Mouse (Mus musculus): ENCODE measurements around the gene Olfr981.
"Not testable (repeated sequence)": the region's sequence is repeated elsewhere in the genome, so short reads cannot be mapped to it uniquely, and the experiment has no call there.

Olfr981 gene
- long read RNA-seq, experiment 1: 0 reads
- long read RNA-seq, experiment 2: 0 reads

DNA sequence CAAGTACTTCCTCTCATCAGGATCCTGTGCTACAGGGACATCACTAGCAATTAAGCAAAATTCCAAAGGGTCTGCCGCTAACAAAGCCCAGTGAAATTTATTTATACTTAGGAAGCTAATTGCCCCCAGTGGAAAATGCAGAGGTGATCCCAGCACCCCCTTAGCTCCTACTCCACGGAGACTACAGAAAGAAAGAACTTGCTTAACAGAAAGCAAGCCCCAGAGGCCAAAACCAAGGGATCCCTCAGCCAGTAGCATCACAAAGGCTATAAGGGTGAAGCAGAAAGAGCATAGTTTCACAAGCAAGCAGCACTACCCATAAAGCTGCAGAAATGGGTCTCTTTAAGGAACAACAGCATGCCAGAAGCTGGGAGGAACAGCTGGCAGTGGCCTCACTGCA lies at the start of gene Olfr981:
Gene Olfr981 (plus strand): TSS at position 301 of the 400 bp plus-strand sequence.
- intact Hi-C loops (cut with DNase I): no loop called here

DNA sequence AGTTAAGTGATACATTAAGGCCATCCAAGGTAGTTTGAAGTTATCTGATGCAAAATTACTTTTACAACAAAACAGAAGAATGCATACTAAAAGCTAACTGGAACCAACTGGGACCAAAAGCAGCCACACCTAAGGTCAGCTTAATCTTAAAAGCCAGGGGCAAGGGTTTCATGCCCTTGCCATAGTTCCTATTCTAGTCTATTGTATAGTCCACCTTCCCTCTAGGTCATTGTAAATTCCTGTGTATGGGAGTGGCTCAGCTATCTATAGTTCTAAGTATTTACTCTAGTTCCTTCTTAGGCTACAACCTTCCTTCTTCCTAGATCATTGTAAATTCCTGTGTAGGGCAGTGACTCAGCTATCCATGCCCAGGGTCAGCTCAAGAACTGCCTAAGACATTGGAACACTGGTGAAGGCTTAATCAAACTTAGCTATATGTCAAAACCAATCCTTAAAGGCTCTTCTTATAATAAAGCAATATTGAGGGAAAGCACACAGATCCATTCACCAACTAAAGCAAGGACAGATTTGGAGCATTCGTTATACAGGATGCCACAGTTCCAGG lies 44.6 kb upstream of the Olfr981 start:
- intact Hi-C loops (cut with DNase I): not testable (repeated sequence)

DNA sequence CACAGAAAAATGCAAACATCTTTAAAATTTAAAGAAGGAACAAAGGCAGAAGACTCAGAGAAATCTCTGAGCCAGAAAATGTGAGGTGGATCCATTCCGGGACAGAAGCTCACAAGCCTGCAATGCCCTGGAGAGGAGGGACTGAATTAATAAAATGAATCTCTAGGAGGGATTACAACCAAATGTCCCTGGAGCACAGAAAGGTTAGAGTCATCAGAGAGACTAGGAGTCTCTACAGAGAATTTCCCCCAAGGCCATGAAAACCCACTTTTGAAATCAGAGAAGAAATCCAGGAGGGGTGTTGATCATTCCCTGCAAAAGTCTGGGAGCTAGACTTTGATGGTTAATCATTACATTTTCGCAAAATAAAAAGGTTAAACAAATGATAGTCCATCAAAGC lies 29.5 kb upstream of the Olfr981 start, which contains the start of gene Olfr978:
Gene Olfr978 (plus strand): TSS at position 301 of the 400 bp plus-strand sequence.
- intact Hi-C loops (cut with DNase I): no loop called here

DNA sequence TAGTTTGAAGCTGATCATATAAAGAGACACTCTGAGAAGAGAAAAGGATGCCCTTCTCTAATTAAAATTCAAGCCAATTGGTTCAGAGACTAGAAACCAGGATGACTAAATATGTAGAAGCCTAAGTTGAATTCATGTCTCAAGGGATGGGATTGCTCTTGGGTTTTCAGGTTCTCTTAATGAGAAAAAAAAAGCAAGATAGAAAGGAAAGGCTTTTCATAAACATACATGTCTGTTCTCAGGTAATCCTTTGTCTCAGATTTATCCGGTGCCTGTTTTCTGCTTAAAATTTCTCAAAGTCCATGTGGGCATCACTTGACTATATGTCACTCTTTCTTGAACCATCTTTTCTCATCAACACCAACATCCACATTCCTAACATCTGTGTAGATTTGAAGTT lies 17.9 kb upstream of the Olfr981 start, which contains the start of gene Olfr979:
Gene Olfr979 (minus strand): TSS at position 101 of the 400 bp plus-strand sequence.
- intact Hi-C loops (cut with DNase I): no loop called here

DNA sequence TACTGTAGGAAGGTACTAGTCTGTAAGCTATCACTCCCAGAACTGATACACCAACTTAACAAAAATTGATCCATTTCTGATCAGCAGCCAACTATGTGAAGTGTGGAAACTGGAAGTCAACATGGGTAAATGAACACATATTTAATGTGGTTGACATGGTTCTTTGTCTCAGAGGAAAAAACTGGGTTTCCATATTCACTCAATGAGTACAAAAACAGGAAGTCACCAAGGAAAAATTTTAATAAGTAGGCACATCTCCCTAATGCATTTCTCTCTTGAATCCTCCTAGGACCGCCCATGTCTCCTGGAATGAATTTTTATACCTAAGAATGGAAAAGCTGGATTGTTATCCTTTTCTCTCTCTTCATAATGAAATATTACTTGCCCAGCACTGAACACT lies 11.8 kb upstream of the Olfr981 start, which contains the start of gene Olfr980:
Gene Olfr980 (minus strand): TSS at position 101 of the 400 bp plus-strand sequence.
- intact Hi-C loops (cut with DNase I): no loop called here

DNA sequence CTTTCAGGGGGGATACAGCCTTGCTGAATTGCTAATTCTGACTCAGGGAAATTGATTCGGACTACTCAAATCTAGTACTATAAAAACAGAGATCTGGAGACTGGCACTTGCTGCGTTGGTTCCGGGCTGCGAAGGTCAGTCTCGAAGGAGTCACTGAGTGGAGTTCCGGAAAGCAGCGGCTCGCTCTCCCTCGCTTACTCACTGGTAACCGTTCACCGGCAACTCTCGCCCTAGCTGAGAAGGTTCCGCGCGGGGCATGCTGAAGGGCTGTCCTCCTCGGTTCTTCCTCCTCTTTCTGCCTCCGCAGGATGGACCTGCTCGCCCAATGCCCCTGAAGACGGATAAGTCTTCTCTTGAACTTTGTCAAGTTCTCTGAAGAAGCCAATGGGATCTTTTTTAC lies 28.9 kb downstream of the Olfr981 start:
- intact Hi-C loops (cut with DNase I): no loop called here

DNA sequence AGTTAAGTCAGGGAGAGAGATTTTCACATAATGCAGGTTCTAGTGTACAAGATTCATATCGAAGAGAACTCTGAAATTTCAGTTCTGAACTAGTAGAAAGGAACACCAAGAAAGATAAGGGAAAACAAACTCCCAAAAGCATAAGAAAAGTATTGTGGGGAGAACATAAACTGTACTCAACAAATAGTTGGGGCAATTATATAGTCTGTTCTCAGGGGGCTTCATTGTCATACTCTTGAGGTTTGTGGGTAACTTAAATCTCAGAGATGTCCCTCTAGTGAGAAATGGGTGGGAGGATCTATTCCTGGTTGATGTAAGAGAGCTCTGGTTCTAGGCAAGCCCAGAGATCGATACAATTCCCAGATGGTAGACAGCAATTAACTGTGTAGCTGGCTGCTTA lies 52.3 kb downstream of the Olfr981 start, which contains the start of gene Olfr982:
Gene Olfr982 (plus strand): TSS at position 301 of the 400 bp plus-strand sequence.
- intact Hi-C loops (cut with DNase I): no loop called here
